Mouse (Mus musculus): Measurements from ENCODE around the gene Calhm5.

Gene Calhm5

GRCm38 (mm10) chr10:34096418-34096883 lies at the start of gene Calhm5:
Gene Calhm5, minus strand, starts transcription at chr10:34096519.
- ATAC-seq (ENCODE audit: insufficient number of reproducible peaks, low FRiP score, low TSS enrichment), result peak; percentile 76

- no peak for ATAC-seq (ENCODE audit: insufficient number of reproducible peaks, low FRiP score, low TSS enrichment)
Measured at GRCm38 (mm10) chr10:34141693-34142092, 45.4 kb upstream of the Calhm5 start.

- no peak for ATAC-seq (ENCODE audit: insufficient number of reproducible peaks, low FRiP score, low TSS enrichment)
Measured at GRCm38 (mm10) chr10:34139768-34140167, 43.4 kb upstream of the Calhm5 start.

- ATAC-seq (ENCODE audit: insufficient number of reproducible peaks, low FRiP score, low TSS enrichment), result no peak
Measured at GRCm38 (mm10) chr10:34138027-34138426, 41.7 kb upstream of the Calhm5 start.

GRCm38 (mm10) chr10:34136432-34136831 lies 40.1 kb upstream of the Calhm5 start:
- no peak for ATAC-seq (ENCODE audit: insufficient number of reproducible peaks, low FRiP score, low TSS enrichment)

GRCm38 (mm10) chr10:34131356-34131755 lies 35.0 kb upstream of the Calhm5 start:
- no peak for ATAC-seq (ENCODE audit: insufficient number of reproducible peaks, low FRiP score, low TSS enrichment)

- no peak for ATAC-seq (ENCODE audit: insufficient number of reproducible peaks, low FRiP score, low TSS enrichment)
Measured at GRCm38 (mm10) chr10:34128391-34128790, 32.1 kb upstream of the Calhm5 start.

GRCm38 (mm10) chr10:34127392-34128378 lies 31.4 kb upstream of the Calhm5 start, which contains the start of gene Calhm6:
Gene Calhm6, minus strand, starts transcription at chr10:34127984.
- ATAC-seq (ENCODE audit: insufficient number of reproducible peaks, low FRiP score, low TSS enrichment), result no peak

GRCm38 (mm10) chr10:34118421-34118820 lies 22.1 kb upstream of the Calhm5 start:
- no peak for ATAC-seq (ENCODE audit: insufficient number of reproducible peaks, low FRiP score, low TSS enrichment)

GRCm38 (mm10) chr10:34117770-34118169 lies 21.5 kb upstream of the Calhm5 start:
- ATAC-seq (ENCODE audit: insufficient number of reproducible peaks, low FRiP score, low TSS enrichment), result no peak

- no peak for ATAC-seq (ENCODE audit: insufficient number of reproducible peaks, low FRiP score, low TSS enrichment)
Measured at GRCm38 (mm10) chr10:34117131-34117530, 20.8 kb upstream of the Calhm5 start.

GRCm38 (mm10) chr10:34111964-34112738 lies 15.8 kb upstream of the Calhm5 start:
- ATAC-seq (ENCODE audit: insufficient number of reproducible peaks, low FRiP score, low TSS enrichment), result no peak

- no peak for ATAC-seq (ENCODE audit: insufficient number of reproducible peaks, low FRiP score, low TSS enrichment)
Measured at GRCm38 (mm10) chr10:34110863-34111465, 14.6 kb upstream of the Calhm5 start.

GRCm38 (mm10) chr10:34095964-34096363 lies 355 bp downstream of the Calhm5 start:
- peak; percentile 49; the same call in 1 of the 2 replicates for ATAC-seq (ENCODE audit: insufficient number of reproducible peaks, low FRiP score, low TSS enrichment)

- ATAC-seq (ENCODE audit: insufficient number of reproducible peaks, low FRiP score, low TSS enrichment), result no peak
Measured at GRCm38 (mm10) chr10:34095147-34095546, 1.2 kb downstream of the Calhm5 start.

- ATAC-seq (ENCODE audit: insufficient number of reproducible peaks, low FRiP score, low TSS enrichment), result no peak
Measured at GRCm38 (mm10) chr10:34091888-34092287, 4.4 kb downstream of the Calhm5 start.

- ATAC-seq (ENCODE audit: insufficient number of reproducible peaks, low FRiP score, low TSS enrichment), result no peak
Measured at GRCm38 (mm10) chr10:34090481-34090880, 5.8 kb downstream of the Calhm5 start.

GRCm38 (mm10) chr10:34089517-34089916 lies 6.8 kb downstream of the Calhm5 start:
- no peak for ATAC-seq (ENCODE audit: insufficient number of reproducible peaks, low FRiP score, low TSS enrichment)

- no peak for ATAC-seq (ENCODE audit: insufficient number of reproducible peaks, low FRiP score, low TSS enrichment)
Measured at GRCm38 (mm10) chr10:34088515-34088914, 7.8 kb downstream of the Calhm5 start.

GRCm38 (mm10) chr10:34086514-34086913 lies 9.8 kb downstream of the Calhm5 start:
- ATAC-seq (ENCODE audit: insufficient number of reproducible peaks, low FRiP score, low TSS enrichment), result no peak
